Mouse (Mus musculus): ENCODE data around the gene Arsg.

Gene Arsg

DNA sequence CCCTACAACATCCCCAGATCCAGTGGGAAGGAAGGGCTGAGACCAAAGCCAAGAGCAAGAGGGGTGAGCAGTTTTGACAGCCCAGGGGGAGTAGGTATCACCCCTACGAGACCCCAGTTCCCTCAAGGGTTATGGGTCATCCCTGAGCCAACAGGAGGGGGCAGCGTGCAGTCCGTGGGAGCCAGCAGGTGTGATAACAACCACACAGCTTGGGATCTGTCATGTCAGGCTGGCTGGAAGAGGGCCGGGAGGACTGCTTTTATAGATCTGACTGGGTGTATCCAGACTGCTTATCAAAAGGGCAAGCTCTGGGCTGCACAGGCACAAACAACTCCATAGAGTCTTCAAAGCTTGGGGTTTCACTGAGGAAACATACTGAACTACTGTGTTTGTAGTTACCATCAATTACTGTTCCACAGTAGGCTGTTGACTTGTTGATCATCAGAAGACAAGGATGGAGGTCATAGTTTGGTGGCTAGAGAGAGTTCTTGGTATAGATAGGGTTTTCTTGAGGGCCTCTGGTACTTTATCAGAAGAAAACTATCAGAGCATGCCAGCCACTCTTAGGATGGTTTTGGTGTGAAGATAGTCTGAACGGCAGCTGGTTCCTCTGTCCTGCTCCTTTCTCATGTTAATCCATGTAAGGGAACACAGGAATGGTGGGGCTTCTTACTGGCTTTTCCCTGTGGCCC is 76.6 kb downstream of the Arsg start:
- no peak for DNase-seq

DNA sequence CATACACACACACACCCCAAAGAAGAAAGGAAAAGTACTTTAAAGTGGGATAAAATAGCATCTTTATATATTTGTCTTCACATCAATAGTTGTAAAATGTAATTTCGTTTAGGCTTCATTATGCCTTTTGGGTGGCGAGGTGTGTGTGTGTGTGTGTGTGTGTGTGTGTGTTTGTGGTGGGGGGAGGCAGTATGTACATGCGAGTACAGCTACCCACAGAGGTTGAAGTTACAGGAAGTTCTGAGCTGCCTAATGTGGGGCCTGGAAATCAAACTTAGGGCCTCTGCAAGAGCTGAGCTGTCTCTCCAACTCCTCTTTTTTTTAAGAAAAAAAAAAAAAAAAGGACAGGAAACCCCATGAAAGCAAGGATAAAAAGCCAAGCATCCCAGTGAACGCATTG is 80.7 kb downstream of the Arsg start:
- DNase-seq = no peak

DNA sequence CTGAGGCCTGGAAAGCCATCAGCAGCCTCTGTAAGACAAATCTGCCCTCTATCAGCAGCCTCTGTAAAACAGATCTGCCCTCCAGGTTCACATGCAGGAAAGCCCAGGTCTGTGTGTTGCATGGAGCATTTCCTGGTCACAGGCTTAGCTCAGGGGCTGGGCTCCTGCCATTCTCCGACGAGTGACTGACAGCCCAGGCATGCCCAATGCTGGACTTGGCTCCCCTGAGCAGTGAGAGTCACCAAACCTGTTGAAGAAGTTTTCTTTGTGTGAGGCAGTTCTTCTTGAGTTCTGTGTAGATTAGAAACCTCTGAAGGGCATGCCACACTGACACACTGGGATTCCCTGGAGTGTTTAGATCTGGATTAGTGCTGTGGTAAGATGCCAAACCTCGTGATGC is 81.3 kb downstream of the Arsg start:
- peak; percentile 26 to 59 for DNase-seq

DNA sequence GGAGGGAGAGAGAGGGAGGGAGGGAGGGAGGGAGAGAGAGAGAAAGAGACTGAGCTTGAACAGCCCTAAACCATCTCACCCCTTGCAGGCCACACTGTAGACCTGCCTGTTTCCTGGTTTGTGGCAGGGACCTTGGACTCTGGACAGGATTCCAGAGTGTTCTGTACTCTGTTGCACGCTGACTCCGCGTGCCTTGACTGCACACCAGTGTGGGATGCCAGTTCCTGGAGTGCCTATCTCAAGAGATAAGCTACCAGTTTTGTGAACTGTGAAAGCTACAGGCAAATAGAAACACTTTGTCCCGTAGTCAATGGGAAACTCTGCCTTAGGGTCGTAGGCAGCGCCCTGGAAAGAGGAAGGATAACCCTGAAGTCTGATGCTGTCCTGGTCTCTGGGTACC is 83.0 kb downstream of the Arsg start:
- DNase-seq = no peak

DNA sequence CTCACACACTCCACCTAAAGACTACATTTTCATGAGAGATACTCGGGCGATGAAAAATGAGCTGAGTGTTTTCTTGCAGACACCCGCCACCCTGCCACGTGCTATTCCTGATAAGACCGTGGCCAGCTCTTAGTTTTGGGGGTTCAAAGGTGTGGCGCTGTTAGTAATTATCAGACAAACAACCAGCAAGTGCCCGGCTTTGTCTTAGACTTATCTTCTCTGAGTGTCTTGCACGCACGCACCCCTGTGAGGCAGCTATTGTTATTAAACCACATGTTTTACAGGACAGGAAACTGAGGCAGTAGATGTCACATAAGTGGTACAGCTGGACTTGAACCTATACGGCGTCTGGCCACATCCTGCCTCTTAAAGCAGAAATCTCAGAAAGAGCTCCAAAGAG is 84.2 kb downstream of the Arsg start:
- no peak for DNase-seq

DNA sequence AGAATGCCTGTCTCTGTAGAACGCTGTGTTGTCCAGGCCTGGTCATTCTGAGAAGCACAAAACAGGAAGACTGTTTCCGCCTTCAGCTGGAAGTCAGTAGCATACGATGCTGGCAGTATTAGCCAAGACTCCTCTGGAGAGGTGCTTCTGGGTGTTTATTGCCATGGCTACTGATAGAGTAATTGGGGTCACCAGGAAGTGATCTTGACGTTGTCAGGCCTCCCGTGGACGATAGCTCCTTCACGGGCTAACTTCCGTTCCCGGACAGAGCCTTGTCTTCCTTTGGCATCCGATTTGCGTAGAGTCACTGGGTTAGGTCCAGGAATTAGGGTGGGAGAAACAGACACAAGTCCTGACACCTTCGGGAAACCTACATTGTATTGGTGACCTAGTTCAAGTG is 86.1 kb downstream of the Arsg start:
- DNase-seq = peak in 1 of 2 experiments; percentile 21

DNA sequence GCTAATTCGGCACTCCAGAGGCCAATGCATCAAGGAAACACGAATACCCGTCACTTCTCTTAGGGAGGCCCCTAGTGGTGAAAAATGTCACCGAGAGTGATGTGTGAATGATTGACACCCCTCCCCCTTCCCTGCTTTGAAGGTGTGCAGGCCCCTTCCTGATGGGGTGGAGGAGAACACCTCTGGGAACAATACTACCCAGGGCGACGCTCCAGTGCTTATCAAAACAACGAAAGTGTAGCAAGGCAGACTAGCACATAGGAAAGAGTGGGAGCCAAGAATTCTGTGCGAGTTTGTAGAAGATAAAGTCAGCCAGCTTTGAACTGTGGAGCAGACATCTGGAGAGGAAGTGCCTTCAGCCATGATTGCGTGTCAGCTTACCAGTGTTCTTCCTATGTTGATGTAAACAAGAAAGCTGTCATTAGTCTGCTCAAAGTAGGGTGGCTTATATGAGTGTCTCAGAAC is 87.7 kb downstream of the Arsg start:
- DNase-seq = peak; percentile 40 to 71

DNA sequence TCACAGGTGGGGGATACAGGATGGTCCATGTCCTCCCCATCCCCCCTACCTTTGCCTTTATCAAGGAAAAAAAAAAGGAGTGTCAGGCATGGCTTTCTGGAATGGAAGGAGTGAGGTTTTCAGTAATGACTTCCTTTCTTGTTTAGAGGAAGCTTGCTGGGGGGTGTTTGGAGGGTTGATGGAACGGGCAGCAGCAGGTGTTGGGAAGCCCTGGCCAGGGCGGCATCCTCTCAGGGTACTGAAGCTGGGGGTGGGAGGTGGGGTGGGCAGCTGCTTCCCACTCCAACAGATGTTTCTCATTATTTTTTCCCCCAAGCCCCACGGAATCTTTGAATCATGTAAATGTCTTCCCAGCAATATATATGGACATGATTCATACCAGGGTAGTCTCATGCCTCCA is 88.3 kb downstream of the Arsg start:
- no peak for DNase-seq

DNA sequence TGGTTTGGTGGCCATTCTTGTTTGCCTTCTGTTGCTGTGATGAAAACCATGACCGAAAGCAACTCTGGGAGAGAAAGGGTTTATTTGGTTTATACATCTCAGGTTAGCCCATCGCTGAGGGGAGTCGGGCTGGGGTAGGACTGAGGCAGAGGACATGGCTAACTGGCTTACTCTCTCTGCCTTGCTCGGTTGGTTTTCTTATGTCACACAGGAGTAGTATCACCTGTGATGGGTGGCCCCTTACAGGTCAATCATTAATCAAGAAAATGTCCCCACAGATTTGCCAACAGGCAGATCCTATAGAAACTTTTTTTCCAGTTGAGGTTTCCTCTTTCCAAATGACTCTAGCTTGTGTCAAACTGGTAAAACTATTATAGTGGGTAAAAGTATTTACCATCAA is 90.5 kb downstream of the Arsg start:
- DNase-seq = no peak

DNA sequence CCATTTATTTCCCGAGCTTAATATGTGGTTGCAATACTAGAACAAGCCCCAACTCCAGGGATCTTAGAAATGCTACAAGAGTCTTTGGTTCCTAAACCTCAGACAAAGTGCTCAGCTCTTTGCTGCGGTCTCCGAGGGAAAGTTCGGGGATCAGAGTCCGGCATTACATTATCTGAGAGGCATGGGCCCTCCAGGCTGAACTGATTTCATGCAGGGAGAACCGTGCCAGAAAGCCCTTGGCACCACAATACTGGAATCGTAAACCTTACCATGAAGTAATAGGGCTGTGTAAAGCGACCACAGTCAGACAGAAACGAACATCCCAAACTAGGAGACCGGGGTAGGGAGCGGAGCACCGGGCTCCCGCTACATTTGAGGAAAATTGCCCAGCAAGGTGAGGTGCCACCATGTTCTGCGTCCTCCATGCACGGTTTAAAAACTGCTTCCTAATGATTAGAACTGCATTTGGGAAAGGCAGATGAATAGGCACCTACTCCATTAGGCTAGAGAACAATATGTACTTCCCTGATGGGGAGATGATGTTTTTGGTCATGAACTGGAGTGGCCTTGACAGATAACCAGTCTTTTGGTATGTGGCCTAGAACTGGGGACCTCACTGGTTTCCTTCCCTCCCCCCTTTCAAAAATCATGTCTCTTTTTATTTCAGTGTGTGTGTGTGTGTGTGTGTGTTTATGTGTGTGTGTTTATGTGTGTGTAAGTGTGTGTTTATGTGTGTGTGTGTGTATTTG is 91.5 kb downstream of the Arsg start:
- DNase-seq = no peak

DNA sequence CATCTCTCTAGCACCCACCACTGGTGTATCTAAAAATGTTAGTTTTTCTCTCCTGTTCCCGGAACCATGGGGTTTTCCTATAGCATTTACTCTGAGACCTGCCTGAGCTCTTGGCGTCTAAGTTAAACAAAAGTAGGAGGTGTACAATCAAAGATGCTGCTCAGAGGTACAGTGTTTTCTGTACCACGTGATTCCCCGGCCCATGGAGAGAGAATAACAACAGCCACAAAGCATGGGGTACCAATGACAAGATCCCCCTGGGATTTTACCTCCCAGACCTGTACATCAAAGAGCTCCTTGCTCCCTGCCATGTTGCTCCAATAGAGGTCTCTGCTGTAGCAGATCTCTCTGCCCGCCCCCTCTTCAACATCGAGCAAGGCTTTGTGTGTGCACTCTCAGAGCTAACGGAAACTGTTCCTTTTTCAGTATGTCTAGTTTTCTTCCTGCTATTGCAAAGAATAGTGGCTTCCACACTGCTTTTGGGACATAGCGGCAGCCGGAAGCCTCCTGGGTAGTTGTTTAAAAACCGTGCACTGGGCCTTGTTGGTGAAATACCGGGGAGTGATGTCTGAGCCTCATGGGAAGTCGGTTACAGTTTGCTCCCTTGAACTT is 95.9 kb downstream of the Arsg start:
- DNase-seq = no peak

DNA sequence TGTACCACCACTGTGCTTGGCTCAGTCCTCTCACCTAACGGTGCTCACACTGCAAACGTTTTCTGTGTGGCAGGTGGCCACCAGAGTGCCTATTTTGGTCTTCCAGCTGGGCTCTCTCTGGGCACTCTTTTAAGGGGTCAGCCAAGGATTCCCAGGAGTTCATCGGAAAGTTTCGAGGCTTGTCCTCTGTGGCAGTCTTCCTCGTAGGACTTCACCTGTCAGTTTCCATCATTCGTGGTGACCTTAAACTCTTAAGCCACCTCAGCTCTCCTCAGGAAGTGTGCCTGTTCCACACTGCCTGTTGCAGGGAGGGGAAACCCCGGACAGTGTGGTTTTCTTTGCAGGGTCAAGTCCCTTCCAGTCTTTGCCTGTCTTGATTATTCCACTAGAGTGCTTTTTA is 96.6 kb downstream of the Arsg start:
- DNase-seq = no peak

DNA sequence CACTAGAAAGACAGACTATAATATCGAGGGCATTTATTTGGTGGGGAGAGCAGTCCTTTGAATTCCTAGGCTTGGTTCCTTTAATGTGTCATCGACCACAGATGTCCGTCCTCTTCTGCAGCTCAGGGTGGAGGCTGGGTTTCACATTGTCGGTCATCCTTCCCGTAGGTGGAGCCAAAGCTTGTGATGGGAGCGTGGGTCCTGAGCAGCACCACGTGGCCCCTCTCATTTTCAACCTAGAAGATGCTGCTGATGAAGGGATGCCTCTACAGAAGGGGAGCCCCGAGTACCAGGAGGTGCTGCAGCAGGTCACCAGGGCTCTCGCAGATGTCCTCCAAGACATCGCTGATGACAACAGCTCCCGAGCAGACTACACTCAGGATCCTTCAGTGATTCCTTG is 98.9 kb downstream of the Arsg start:
- no peak for DNase-seq

DNA sequence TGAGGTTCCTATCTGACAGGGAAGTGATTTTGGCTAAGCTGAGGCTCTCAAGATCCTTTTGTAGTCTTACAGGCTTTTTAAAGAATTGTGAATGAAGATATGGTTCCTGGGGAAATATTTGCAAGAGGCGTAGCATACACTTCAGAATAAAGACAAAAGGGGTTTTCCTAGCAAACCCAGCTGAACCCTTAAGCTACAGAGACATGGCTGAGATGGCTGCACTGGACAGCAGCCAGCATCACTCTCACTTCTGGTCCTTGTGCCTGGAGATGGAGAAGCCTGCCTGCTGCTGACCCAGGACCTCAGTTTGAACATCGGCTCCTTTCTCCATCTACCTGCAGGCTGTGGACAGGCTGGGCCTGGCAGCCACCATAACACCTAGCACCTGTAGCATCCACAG is 101.4 kb downstream of the Arsg start:
- no peak for DNase-seq

DNA sequence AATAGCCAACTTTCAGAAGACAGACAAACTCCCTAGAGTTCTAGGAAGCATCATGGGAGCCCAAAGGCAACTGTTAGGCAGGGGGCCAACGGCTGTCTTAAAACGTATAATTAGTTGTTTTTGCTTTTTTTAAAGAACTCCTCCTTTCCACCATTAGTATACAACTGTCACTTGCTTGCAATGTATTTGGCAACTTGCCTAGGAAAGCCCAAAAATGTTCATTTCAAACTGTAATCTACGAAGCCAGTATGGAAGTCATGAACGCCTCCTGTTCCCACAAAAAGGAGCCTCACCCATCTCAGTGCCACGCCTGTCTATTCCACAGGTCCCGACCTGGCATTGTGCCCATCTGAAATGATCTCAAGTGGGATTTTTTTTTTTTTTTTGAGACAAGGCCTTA is 102.7 kb downstream of the Arsg start:
- DNase-seq = no peak

DNA sequence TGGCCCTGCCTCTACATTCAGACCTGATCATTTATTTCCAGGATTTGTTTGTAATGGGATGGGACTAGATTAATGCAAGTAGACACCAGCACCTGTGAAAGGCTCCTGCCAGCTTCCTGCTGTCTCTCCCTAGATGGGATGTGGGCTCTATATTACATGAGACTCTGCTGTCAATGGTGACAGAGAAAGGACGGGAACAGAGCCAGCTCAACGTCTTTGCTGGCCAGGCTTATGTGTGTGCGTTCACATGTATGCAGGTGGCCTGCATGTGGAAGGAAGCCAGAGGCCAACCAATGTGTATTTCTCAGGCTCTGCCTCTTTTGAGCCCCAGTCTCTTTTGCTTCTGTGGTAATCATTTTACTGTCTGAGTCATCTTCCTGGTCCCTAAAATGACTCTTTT is 105.4 kb downstream of the Arsg start:
- DNase-seq = no peak

DNA sequence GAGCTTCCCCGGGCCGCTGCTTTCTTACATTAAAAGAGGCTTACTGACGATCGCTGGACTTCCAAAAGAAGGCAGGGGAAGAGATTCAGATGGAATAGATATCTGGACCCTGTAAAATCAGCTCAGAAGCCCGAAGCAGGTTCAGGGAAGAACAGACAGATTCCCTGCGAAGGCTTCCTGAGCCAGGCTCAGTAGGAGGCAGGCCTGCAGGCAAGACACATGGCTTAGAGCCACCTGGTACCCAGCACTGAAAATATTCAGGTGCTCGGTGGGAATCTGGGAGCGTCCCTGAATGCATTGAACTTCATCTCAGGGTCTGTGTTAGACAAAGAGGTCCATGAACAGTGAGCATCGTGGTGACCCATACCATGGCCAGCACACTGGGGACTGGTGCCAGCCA is 106.8 kb downstream of the Arsg start:
- DNase-seq = no peak

DNA sequence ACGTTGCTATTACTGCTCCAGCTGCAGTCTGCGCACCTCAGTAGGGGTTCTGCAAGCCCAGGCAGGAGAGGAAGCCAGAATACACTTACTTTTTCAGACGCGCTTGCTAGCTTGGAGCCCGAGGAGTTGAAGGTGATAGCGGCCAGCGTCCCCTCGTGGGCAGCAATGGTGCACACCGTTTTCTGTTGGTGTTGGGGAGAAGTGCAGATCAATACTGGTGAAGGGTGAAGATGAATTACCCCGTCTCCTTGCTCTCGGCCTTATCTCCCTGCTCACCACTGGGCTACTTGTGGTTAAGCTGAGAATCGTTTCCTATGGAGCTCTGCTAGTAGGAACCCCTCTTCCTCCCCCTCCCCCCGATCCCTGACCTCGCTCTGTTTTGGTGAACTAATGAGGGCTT is 110.8 kb downstream of the Arsg start:
- DNase-seq = no peak

DNA sequence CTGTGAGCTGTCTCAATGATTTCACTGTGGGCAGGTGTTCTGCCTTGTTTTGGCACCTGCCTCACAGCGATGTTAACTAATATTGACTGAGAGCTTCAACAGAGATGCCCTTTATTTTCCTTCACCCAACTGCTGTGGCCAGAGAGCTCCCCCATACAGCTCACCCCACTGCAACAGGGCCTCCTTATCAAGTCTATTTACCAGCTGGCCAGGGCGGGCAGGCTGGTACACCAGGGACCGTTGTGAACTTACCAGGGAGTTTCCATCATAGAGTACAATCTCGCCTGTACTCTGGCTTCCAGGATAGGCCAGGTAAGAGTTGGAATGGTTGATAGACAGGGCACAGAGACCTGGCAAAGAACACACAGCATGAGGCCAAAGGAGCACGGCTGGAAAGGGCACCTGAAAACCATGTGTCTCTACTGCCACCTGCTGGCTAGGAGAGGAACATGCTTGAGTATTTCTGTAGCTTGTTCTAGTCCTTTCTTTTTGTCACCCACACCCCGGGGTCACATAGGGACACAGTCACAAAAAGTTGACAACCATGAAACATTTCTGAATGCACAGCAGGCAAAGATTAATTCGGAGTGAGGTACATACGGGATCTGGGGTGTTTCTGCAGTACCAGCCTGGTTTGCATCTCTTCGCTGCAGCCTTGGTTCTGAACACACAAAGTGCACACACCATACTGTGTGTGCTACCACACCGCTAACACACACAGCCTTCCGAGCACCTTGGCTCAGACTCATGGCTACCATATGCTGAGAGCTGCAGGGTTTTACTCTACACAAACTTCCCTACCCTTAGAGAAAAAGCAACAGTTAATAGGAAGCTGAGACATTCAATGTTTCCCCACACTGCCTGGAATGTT is 111.9 kb downstream of the Arsg start:
- peak; percentile 56 to 74 for DNase-seq

DNA sequence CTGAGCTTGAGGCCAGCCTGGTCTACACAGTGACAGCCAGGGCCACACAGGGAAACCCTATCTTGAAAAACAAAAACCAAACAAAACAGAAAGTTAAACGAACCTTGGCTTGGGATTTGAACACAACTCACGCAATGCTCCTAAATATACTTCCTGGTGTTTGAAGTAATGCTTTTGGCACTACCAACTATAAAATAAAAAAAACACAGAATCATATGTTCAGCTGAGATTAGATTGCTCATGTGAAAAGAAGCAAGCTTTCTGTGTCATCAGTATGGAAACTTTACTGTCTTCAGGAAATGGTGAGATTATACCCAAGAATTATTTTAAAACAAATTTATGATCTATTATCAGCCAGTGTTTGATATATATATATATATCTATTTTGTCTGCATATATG is 113.2 kb downstream of the Arsg start:
- DNase-seq = no peak

DNA sequence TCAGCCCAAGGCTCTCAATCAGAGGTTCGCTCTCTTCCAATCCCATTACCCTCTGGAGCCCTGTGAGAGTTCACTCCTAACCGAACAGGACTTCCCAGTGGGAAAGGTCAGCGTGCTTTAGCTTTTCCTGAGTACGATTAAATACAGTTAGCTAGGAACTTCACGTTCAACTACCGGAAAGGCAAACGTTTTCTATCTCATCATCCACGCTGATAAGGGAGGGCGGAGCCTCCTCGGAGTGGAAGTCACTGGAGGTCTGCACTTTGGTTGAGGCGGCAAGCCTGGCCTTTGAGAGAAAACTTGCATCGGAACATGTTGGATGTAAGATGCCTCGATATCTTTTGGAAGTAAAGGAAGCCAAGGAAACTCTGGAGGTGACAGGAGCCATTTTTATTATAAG is 113.8 kb downstream of the Arsg start:
- peak in 1 of 2 experiments; percentile 30 for DNase-seq

DNA sequence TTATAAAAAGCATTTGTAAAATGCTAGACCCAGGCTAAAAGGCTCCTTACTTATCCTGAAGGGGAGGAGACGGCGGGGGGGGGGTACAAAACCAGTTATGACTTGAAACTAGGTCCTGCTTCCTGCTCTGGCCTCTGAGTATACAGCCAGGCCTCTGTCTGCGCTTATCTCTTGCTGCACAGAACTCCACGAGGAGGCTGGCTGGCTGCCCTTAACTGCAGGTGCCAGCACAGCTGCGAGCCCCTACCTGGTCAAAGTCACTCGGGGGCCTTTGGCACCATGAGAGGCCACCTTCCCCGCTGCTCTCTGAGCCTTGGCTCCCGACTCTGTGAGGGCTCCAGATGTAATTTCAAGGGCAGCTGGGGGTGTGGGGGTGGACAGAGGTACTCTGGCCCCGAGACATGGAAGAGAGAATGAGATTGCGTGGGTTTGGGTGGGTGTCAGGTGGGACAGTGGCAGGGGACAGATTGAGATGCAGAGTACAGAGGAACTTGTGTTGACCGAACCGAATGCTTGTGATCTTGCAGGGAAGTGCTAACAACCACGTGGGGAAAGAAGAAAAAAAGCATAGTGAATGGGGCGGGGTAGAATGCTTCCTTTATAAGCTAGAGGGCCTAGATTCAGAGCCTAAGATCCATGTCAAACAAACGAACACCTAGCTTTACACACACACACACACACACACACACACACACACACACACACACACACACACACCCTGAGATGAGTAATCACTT is 114.6 kb downstream of the Arsg start:
- peak; percentile 23 to 27 for DNase-seq

Data from lung, adult 18-20 months (tissue).